Mouse (Mus musculus) T-helper 1 cell (primary cell): ENCODE measurements around the gene Ube2h.
"Not testable (repeated sequence)": the region's sequence is repeated elsewhere in the genome, so short reads cannot be mapped to it uniquely, and the experiment has no call there.

Experiments
- in situ Hi-C: fragments of 300-600 bp; cut with MboI, MseI; formaldehyde crosslinking; loops from one replicate; pipeline ENCODE4 v1.15.1; 2025; ENCODE audit warnings: high pct_unique_total_duplicates

Ube2h gene

GRCm38 (mm10) chr6:30245397-30245796 lies 58.9 kb downstream of the Ube2h start:
- in situ Hi-C loops, result no loop called here

GRCm38 (mm10) chr6:30243347-30244007 lies 60.9 kb downstream of the Ube2h start:
- in situ Hi-C loops, result no loop called here

- in situ Hi-C loops, result no loop called here
Observed at GRCm38 (mm10) chr6:30242928-30243327, 61.4 kb downstream of the Ube2h start.

- in situ Hi-C loops, result no loop called here
Observed at GRCm38 (mm10) chr6:30240105-30240504, 64.2 kb downstream of the Ube2h start.

GRCm38 (mm10) chr6:30239207-30239606 lies 65.1 kb downstream of the Ube2h start:
- in situ Hi-C loops, result no loop called here

- in situ Hi-C loops, result no loop called here
Observed at GRCm38 (mm10) chr6:30238079-30238478, 66.3 kb downstream of the Ube2h start.

GRCm38 (mm10) chr6:30236564-30236963 lies 67.8 kb downstream of the Ube2h start:
- in situ Hi-C loops, result no loop called here

GRCm38 (mm10) chr6:30231758-30232293 lies 72.5 kb downstream of the Ube2h start:
- in situ Hi-C loops, result no loop called here

GRCm38 (mm10) chr6:30230246-30230645 lies 74.1 kb downstream of the Ube2h start:
- in situ Hi-C loops, result no loop called here

- in situ Hi-C loops, result no loop called here
Observed at GRCm38 (mm10) chr6:30228921-30229320, 75.4 kb downstream of the Ube2h start.

GRCm38 (mm10) chr6:30228353-30228752 lies 76.0 kb downstream of the Ube2h start:
- in situ Hi-C loops, result no loop called here

GRCm38 (mm10) chr6:30226971-30227700 lies 77.2 kb downstream of the Ube2h start:
- in situ Hi-C loops, result no loop called here

- in situ Hi-C loops, result no loop called here
Observed at GRCm38 (mm10) chr6:30224693-30225092, 79.6 kb downstream of the Ube2h start.

- in situ Hi-C loops, result no loop called here
Observed at GRCm38 (mm10) chr6:30222321-30222720, 82.0 kb downstream of the Ube2h start.

- in situ Hi-C loops, result no loop called here
Observed at GRCm38 (mm10) chr6:30217581-30217980, 86.8 kb downstream of the Ube2h start.

GRCm38 (mm10) chr6:30212468-30212867 lies 91.9 kb downstream of the Ube2h start:
- in situ Hi-C loops, result no loop called here

- in situ Hi-C loops, result no loop called here
Observed at GRCm38 (mm10) chr6:30211641-30212455, 92.5 kb downstream of the Ube2h start.

GRCm38 (mm10) chr6:30210788-30211187 lies 93.6 kb downstream of the Ube2h start:
- in situ Hi-C loops, result no loop called here

- in situ Hi-C loops, result no loop called here
Observed at GRCm38 (mm10) chr6:30208844-30209243, 95.5 kb downstream of the Ube2h start.

- in situ Hi-C loops, result no loop called here
Observed at GRCm38 (mm10) chr6:30205587-30206202, 98.6 kb downstream of the Ube2h start.

- in situ Hi-C loops, result not testable (repeated sequence)
Observed at GRCm38 (mm10) chr6:30205180-30205538, 99.2 kb downstream of the Ube2h start.
